Mouse (Mus musculus) frontal cortex, postnatal 25 days (tissue): ENCODE measurements around the gene Tiam1.

Experiments
- DNase-seq, 2 experiments: peaks; one replicate each; pipeline ENCODE4 v3.0.0; 2022; ENCODE audit warnings: low spot score in 2 of 2

Gene Tiam1

DNA sequence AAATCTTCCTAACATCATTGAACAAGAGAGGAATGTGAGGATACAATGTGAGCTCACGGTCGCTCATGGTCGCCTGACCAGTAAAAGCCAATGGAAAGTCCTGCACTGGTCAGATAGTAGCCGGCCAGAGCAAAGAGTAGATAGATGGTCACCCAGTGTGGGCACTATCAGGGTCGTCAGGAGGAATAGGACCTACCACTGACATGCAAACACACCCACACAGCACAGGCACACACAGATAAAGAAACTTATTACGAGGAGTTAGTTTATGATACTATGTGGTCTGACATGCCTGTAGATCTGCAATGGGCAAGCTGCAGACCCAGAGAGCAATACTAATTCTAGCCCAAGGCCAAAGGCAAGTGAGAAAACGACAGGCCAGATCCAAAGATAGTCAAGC is 92.5 kb downstream of the Tiam1 start:
- no peak for DNase-seq

DNA sequence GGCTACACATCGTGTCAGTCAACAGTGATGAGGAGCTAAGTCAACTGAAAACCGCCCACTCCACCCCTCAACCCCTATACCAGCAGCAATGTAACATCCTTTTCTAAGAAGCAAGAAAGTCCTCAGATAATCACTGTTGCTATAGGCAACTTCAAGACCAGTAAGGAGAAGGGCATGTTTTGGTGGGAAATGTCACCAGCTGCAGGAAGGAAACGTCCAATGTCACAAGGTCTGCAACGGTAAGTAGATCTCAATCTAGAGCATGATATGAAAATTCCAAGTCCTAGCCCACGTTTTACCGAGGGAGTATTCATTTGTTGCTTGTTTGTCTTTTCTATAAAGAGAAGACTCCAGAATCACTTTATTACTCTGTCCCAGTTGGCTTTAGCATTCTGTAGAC is 95.7 kb downstream of the Tiam1 start:
- DNase-seq, result no peak

DNA sequence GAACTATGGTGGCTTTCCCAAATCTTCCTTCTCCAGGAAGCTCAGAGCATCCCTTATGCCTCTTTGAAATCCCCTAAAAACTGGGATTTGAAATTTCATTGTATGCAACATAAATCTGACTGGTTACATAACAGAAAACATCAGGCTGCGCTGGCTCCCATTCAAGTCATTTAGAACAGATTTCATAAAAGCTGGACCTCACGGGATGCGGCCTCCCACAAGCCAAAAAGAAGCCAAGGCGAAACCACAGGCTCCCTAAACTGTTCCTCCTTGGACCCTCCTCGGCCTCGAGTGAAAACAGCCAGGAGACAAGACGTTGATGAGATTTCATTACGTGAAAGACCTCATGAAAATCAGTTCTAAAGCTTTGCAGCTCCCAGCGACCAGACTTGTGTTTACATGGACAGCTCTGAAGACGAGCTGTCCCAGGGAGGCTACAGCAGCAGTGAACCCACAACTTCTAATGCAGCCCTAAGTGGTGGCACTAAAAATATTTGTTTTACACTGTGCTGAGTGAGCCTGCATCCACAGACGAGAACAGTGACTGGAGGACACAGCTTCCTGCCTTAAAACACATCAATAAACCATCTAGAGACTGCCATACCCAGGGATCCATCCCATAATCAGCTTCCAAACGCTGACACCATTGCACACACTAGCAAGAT is 96.9 kb downstream of the Tiam1 start:
- no peak for DNase-seq

DNA sequence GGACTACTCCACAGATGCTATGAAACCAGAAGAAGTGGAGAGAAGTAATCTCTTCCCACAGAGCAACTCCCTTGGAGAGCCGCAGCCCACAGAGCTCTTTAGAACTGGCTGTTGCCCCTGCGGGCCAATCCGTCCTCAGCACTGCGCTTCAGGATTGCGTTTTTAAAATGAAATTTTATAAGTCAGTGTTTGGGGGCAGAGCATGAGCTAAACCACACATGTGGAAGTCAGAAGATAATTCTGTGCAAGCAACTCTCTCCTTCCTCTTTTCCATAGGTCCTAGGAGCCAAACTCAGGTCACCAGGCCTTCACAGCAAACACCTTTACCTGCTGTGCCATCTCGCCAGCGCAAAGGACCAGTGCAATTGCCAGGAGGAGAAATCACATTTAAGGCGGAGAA is 98.0 kb downstream of the Tiam1 start:
- no peak for DNase-seq

DNA sequence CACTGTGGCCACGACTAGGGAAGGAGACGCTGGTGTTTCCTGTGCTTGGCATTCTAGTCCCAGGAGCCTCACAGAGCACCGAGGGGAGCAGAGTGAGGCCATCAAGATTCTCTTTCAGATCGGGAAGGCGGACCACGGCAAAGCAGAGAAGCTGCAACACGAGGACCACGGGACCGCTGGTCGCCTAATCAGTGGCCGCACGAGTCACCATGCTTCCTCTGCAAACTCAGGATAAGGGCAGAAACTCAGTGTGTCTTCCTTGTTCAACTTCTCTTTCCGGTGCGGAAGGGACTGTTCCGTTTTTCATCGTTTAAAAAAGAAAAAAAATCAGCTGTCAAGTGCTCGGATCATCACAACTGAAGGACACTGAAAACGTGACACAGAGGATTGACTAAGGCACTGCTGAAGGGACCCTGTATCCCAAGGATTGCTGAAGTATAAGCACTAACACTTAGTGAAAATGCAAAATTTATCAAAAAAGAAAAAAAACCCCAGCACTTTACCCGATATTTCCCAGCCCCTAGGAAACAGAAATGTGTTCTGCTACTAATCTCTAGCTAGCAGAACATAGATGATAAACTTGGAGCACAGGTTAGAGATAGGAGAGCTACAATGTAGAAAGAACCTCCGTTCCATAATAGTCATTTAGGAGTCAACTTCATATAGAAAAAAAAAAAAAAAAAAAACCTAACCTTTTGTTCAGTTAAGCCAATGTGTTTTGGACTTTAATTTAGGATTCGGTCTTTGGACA is 99.4 kb downstream of the Tiam1 start:
- DNase-seq, result no peak

DNA sequence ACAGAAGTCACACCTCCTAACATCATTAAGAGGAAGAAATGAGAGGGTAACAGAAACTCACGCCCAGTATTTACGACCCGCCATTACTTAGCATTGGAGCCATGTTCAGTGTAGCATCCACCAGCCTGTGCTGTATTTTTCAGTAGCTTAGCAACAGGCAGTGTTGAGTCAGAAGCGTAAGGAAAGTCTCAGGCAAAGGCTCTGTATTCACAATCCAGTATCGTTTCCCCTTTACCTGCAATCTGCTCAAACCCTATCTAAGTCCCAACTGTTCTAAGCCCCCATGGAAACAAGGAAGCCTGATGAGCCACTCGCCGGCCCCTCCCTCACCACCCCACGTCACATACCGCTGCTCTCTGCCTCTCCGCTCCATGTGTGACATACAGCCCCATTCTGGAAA is 100.7 kb downstream of the Tiam1 start:
- no peak for DNase-seq

DNA sequence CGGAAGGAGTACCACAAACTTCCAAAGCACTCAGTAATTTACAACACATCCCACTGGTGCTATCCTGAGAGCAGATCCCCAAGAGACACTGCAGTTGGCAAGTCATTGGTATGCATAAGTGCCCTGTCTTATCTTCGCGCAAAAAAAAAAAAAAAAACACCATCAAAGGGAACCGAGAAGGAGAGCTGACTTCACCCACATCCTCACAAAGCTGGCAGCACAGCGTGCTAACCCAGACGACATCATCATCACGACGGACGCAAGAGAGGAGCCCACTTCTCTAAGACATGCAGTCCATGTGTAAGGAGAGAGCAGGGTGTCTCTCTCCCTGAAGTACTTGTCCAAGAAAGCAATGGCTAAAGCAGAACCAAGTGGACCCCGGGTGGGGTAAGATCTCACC is 101.2 kb downstream of the Tiam1 start:
- DNase-seq, result no peak

DNA sequence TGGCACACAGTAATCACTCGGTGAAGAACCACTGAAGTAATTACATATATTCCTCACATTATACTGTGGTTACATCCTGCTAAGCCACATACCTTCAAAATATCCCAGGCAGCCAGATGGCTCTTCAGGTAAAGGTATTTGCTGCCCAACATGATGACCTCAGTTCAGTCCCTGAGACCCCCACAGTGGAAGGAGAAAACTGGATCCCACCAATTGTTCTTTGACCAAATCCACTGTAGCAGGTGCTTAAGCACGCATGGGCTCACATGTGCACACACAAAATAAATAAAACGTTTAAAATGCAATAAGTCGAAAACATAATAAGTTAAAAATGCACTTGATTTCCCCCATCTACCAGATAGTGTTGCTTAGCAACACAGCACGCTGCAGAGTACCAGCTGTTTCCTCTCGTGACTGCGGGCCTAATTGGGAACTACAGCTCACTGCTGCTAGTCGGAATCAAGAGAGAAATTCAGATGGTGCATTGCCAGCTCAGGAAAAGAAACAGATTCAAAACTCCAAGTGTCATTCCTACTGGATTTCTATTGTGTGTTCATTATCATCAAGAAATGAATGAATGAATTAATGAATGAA is 102.7 kb downstream of the Tiam1 start:
- DNase-seq, result no peak

DNA sequence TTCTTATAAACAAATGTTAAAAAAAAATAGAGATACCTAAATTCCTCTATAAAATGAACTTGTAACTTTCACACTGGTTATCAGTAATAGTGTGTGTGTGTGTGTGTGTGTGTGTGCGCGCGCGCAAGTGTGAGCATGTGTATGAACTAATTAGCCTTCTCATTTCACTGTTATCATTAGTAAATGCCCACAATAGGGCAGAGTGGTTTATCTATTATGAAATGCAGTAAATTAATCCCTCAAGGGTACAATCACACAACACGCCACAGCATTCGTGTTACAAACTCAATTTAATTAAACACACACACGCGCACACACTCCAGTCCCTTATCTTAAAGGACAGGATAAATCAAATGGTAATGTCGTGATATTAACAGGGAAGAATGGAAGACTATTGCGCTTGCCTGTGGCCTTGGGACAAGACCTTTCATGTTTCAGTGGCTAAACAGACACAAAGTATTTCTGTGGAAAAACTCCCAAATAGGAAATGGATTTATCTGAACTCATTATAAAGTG is 107.9 kb downstream of the Tiam1 start:
- DNase-seq, result no peak

DNA sequence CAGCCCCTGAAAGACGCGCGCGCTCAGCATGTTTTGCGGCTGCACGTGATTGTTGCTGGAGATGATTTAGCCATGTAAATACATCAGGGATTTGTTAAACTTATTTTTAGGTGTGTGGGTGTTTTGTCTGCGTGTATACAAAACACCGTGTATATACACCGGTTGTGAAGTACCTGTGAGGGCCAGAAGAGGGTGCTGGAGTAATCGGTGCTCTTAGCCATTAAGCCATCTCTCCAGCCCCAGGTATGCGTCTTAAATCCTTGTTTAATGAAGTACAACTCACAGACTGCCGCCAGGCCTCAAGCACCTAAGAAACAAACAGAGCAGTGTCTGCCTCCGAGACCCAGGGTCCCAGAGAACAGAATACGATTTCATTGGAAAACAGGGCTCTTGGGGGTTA is 113.2 kb downstream of the Tiam1 start:
- DNase-seq, result no peak

DNA sequence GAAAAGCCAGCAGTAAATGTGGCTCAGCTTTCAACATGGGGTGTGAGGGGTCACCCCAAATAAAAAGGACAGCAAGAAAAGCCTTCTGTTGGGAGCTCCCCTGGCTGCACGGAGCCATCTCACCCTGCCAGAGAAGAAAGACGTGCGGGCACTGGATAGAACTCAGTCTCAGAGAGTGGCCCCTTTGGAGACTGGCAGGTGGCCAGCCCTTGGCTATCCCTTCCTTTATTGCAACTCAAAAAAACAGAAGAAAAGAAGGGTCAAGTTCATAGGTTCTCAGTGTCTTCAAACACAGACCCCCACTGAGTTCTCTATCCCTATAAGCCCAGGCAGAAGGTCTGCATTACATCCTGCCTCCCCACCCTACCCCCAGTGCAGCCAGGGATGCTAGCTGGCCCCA is 115.7 kb downstream of the Tiam1 start:
- no peak for DNase-seq

DNA sequence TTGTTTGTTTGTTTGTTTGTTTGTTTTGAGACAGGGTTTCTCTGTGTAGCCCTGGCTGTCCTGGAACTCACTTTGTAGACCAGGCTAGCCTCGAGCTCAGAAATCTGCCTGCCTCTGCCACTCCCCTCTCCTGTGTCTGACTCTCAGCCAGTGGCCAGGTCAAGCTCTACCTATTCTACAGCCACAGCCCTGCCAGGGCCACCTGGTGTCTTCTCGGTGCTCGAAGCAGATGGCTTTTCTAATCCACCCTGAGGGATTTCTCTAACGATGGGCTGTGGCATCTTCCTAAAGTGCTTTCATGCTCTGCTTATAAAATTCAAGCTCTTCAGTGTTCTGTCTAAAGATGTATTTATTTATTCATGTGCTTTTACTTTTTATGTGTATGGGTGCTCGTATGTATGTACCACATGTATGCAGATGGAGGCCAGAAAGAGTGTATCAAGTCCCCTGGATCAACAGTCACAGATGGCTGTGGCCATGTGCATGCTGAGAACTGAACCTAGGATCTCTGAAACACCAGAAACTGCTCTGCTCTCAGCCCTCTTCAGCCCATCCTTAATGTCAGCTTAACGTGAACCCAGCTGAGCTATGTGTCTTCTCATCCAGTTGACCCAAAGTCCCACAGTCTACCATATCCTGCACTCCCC is 117.9 kb downstream of the Tiam1 start:
- DNase-seq, result no peak

DNA sequence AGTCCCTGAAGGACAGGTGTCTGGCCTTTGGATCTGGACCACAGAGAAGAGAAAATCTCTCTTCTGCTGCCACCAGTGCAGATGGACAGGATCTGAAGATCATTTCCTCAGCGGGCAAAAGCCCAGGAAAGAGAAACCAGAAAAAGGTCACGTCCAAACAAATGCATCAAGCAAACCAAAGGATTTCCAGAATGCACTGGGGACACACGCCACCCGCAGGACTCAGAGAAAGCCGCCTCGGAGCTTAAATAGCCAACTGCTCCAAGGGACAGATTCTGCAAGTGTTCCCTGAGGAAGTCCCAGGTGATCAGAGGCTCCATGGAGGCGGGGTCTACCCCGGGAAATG is 119.9 kb downstream of the Tiam1 start:
- DNase-seq, result no peak

DNA sequence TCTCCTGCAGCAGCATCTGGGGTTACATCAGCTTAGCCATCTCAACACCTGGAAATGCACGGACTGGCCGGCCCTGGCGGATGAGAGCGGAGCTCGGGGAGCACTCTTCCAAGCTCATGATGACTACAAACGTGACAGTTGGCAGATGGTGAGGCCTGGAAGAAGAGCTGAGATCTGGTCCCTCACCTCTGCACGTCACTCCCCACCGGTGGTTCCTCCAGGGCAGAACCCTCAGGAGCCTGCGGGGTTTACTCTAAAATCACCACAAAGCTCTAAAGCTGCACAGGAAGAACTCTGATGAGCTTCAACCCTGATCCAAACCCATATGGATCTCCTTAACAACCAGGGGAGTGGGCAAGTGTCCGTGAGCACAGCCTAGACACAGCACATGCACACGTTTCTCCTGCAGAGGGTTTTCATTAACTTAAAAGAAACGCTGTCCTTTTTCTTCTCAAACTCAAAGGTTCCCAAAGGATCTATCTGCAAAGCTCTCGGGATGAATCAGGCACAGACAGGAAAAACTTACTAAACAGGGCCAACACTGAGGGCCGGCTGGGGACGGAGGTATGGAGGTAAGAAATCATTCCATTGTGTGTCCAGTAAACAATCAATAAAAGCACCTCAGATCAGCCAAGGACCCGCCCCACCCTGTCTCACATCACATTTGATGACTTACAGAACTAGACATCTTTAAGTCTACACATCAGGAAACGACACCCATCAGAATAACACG is 120.5 kb downstream of the Tiam1 start:
- DNase-seq, result no peak

DNA sequence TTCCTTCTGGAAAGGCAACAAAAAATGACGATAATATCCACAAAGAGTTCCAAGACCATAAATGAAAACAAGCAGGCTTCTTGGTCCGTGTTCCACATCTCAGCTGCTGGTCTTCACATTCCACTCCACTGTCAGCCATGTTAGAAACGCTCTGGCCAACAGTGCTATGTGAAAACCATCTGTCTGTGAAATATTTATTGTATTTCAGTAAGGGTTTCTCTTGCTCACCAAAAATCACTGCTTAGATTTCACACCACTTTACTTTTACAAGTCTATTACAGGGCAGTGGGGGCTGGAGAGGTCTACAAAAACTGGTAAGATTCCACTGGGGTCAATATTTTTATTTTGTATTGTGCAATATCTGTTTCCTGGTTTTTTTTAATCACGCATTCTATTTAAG is 127.5 kb downstream of the Tiam1 start:
- DNase-seq, result no peak

DNA sequence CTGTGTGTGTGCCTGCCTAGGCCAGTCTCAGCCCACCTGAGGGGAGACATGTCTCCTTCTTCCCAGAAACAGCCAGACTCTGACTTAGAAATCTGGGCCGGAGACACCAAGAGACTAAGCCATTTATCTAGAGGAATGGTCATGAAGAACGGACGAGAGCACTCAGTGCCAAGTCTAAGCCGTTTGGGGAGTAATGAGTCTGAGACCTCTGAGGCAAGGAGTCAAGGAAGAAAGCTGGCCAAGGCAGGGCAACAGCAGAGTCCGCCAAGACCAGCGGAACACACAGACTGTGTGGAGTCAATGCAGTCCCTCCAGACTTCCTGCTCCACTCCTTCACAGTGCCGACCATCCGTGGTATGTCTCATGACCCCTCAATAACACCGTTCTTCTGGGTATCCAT is 129.0 kb downstream of the Tiam1 start:
- DNase-seq, result no peak

DNA sequence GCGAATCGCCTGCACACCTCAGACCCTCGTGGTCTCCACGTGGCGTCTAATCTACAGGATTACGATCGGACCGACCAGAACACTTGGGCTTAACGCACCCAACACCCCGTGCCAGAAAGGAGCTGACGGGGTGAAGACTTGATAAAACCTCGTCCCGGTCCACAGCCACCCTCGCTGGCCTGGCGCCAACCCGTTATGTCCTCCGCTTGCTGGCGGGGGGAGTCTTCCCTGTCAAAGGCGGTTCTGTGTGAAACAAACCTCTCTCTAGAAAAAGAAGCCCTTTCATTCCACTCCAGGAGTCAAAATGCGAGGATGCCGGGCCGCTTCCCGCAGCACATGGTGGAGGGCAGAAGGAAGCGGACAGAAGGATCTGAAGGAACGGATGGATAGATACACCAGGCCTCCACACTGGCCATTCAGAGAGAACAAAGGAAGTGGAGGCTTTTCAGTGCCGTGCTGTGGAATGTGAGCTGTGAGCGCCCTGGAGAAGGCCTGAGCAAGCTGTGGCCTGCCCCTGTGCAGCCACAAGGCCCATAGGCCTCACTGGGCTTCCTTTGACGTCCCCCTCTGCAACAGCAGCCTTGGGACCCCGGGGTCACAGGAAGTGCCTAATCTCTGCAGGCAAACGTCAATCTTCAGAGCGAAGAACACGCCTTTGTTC is 131.9 kb downstream of the Tiam1 start:
- no peak for DNase-seq

DNA sequence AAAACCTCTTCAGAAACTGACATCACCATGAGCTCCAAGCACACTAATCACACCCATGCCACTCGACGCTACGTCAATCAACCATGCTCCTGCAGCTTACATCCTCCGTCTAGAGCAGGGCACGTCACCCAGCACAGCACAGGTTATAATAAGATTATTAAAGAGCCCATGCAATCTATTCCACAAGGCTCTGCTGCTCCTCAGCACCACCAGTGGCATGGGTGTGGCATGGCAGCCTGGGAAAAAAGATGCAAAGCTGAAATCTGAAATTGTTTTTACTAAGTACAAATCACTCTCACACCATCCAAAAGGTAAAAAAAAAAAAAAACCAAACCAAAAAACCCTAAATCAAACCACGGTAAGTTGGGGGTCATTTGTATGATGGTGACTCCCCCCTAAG is 135.1 kb downstream of the Tiam1 start:
- no peak for DNase-seq

DNA sequence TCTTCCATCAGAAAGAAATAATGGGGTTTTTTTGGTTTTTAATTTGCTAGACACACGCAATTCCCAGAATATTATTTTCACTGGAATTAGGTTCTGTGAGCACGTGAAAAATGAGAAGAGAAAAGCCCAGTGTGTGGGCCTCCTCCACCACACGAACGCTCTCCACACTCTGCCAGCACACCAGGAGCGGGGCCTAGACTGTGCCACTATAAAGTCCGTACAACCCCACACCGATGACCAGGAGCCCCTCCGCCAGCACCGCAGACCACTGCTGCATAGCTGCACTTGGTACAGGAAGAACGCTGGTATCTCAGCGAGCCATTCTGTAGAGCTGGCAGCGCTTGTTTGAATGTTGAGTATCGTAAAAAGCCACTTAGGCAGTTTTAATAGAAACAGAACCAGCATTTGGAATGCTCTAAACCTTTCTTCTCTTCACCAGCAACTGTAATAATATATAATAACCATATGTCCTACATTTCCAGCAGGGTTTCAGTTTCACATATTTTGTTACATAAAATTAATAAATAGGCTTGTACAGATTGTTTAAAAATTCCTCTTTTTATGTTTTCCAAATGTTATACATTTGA is 136.1 kb downstream of the Tiam1 start:
- no peak for DNase-seq

DNA sequence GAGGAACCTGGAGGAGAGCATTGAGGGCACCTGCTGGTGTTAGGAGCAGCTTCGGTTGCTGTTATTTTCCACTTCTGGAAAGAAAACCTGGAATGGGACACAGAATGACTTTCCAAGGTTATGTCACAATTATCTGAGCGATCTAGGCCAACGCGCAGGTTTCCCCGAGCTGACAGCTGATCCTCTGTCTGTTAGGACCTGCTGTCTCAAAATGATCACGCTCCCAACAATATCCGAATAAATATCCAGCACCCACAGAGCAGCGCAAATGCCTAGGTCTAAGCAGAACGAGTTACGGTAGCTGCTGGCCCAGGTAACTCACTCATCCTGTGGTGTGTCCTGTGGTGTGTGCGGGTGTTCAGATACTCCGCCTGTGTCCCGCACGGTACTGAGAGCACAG is 140.0 kb downstream of the Tiam1 start:
- no peak for DNase-seq

DNA sequence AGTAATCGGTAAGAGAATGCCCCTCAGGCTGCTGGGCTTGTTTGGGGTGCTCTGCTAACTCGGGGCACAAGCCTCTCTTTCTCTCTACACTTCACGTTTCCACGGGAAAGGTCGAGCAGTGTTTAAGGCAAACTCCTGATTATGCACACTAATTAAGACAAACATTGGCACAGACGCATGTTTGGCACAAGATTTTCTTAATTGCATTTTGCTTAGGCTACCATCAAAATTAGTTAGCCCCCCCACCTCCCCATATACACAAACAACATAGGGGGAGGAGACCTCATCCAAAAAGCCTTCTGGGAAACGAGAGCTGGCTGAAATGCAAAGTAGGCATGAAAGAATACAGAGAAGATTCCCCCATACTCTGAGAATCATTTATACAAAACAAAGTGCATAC is 148.4 kb downstream of the Tiam1 start:
- DNase-seq, result no peak
